Mouse (Mus musculus): ENCODE data around the gene Specc1. TPM values are rescaled to one million over a fixed set of nuclear protein-coding genes. Genes with fewer than 3 reads are reported as not detected.

Gene Specc1
- polyA plus RNA-seq, 1 experiment from 2014 or later, result 16.5 TPM

GRCm38 (mm10) chr11:62005911-62006260 lies 49.3 kb downstream of the Specc1 start:
- Histone ChIP-seq H3K4me1 (peaks cover 8% of the 10 kb centered on the region), H3K4me3 (no peak overlapping the region), H3K27me3 (ENCODE audit: low read depth, poor library complexity, severe bottlenecking) (no peaks in the 10 kb centered on the region), H3K36me3 (no peaks in the 10 kb centered on the region), H3K9me3 (replicated peaks) (no peaks in the 10 kb centered on the region), H3K27ac (no peak overlapping the region)
- no peak for DNase-seq (ENCODE audit: low spot score)
- 85% methylated on average over 5 of the region's 5 CpGs for WGBS

- Histone ChIP-seq H3K36me3 (no peaks in the 10 kb centered on the region), H3K27ac (no peak overlapping the region), H3K9me3 (replicated peaks) (no peaks in the 10 kb centered on the region), H3K27me3 (ENCODE audit: low read depth, poor library complexity, severe bottlenecking) (no peaks in the 10 kb centered on the region), H3K4me1 (peaks cover 8% of the 10 kb centered on the region), H3K4me3 (no peak overlapping the region)
- no peak for DNase-seq (ENCODE audit: low spot score)
- 64% methylated on average over 5 of the region's 5 CpGs for WGBS
Observed at GRCm38 (mm10) chr11:62006680-62007079, 50.1 kb downstream of the Specc1 start.

GRCm38 (mm10) chr11:62007984-62008383 lies 51.4 kb downstream of the Specc1 start:
- Histone ChIP-seq H3K4me3 (no peak overlapping the region), H3K4me1 (peaks cover 8% of the 10 kb centered on the region), H3K27ac (no peak overlapping the region), H3K27me3 (ENCODE audit: low read depth, poor library complexity, severe bottlenecking) (no peaks in the 10 kb centered on the region), H3K36me3 (no peaks in the 10 kb centered on the region), H3K9me3 (replicated peaks) (no peaks in the 10 kb centered on the region)
- WGBS, result 41% methylated on average over 9 of the region's 9 CpGs
- DNase-seq (ENCODE audit: low spot score), result no peak

GRCm38 (mm10) chr11:62010625-62011231 lies 54.2 kb downstream of the Specc1 start:
- DNase-seq (ENCODE audit: low spot score), result no peak
- 74% methylated on average over 16 of the region's 16 CpGs for WGBS

GRCm38 (mm10) chr11:62012039-62012438 lies 55.5 kb downstream of the Specc1 start:
- no peaks in the 10 kb centered on the region for H3K4me1 ChIP-seq
- H3K4me3 ChIP-seq, result no peak overlapping the region
- no peak for DNase-seq (ENCODE audit: low spot score)
- 95% methylated on average over 6 of the region's 6 CpGs for WGBS
- H3K27me3 ChIP-seq (ENCODE audit: low read depth, poor library complexity, severe bottlenecking), result no peaks in the 10 kb centered on the region
- H3K27ac ChIP-seq, result no peak overlapping the region
- no peaks in the 10 kb centered on the region for H3K36me3 ChIP-seq
- no peaks in the 10 kb centered on the region for H3K9me3 ChIP-seq (replicated peaks)

More at GRCm38 (mm10) chr11:62010625-62011231, 54.2 kb downstream of the Specc1 start:
- H3K4me3 ChIP-seq, result no peak overlapping the region
- no peaks in the 10 kb centered on the region for H3K9me3 ChIP-seq (replicated peaks)
- H3K27ac ChIP-seq, result no peak overlapping the region
- no peaks in the 10 kb centered on the region for H3K36me3 ChIP-seq
- no peaks in the 10 kb centered on the region for H3K27me3 ChIP-seq (ENCODE audit: low read depth, poor library complexity, severe bottlenecking)
- H3K4me1 ChIP-seq, result no peaks in the 10 kb centered on the region

GRCm38 (mm10) chr11:62013449-62013848 lies 56.9 kb downstream of the Specc1 start:
- H3K9me3 ChIP-seq (replicated peaks), result no peaks in the 10 kb centered on the region
- no peak overlapping the region for H3K27ac ChIP-seq
- H3K27me3 ChIP-seq (ENCODE audit: low read depth, poor library complexity, severe bottlenecking), result 0 out of 2 replicates have a peak, but pooled peaks cover 2% of the 10 kb centered on the region
- no peaks in the 10 kb centered on the region for H3K36me3 ChIP-seq
- 0 out of 2 replicates have a peak, but pooled peaks cover 1% of the 10 kb centered on the region for H3K4me1 ChIP-seq
- WGBS, result 86% methylated on average over 3 of the region's 3 CpGs
- no peak overlapping the region for H3K4me3 ChIP-seq
- DNase-seq (ENCODE audit: low spot score), result no peak

GRCm38 (mm10) chr11:62015071-62015654 lies 58.6 kb downstream of the Specc1 start:
- 0 out of 2 replicates have a peak, but pooled peaks cover 5% of the 10 kb centered on the region for H3K27me3 ChIP-seq (ENCODE audit: low read depth, poor library complexity, severe bottlenecking)
- 64% methylated on average over 13 of the region's 13 CpGs for WGBS
- no peaks in the 10 kb centered on the region for H3K36me3 ChIP-seq
- H3K4me1 ChIP-seq, result 0 out of 2 replicates have a peak, but pooled peaks cover 5% of the 10 kb centered on the region
- no peak overlapping the region for H3K27ac ChIP-seq
- no peak overlapping the region for H3K4me3 ChIP-seq
- no peaks in the 10 kb centered on the region for H3K9me3 ChIP-seq (replicated peaks)
- no peak for DNase-seq (ENCODE audit: low spot score)

- WGBS, result 80% methylated on average over 2 of the region's 2 CpGs
Observed at GRCm38 (mm10) chr11:62016985-62017384, 60.4 kb downstream of the Specc1 start.

GRCm38 (mm10) chr11:62018315-62019205 lies 62.0 kb downstream of the Specc1 start:
- DNase-seq (ENCODE audit: low spot score), result no peak
- Histone ChIP-seq H3K36me3 (no peaks in the 10 kb centered on the region), H3K4me1 (peaks cover 13% of the 10 kb centered on the region), H3K9me3 (replicated peaks) (no peaks in the 10 kb centered on the region), H3K4me3 (no peak overlapping the region), H3K27ac (no peak overlapping the region), H3K27me3 (ENCODE audit: low read depth, poor library complexity, severe bottlenecking) (0 out of 2 replicates have a peak, but pooled peaks cover 5% of the 10 kb centered on the region)
- 79% methylated on average over 10 of the region's 10 CpGs for WGBS

More at GRCm38 (mm10) chr11:62016985-62017384, 60.4 kb downstream of the Specc1 start:
- H3K27me3 ChIP-seq (ENCODE audit: low read depth, poor library complexity, severe bottlenecking), result 0 out of 2 replicates have a peak, but pooled peaks cover 5% of the 10 kb centered on the region
- H3K36me3 ChIP-seq, result no peaks in the 10 kb centered on the region
- 0 out of 2 replicates have a peak, but pooled peaks cover 5% of the 10 kb centered on the region for H3K4me1 ChIP-seq
- H3K27ac ChIP-seq, result no peak overlapping the region
- no peak for DNase-seq (ENCODE audit: low spot score)
- H3K9me3 ChIP-seq (replicated peaks), result no peaks in the 10 kb centered on the region
- H3K4me3 ChIP-seq, result no peak overlapping the region

GRCm38 (mm10) chr11:62019857-62020256 lies 63.3 kb downstream of the Specc1 start:
- H3K36me3 ChIP-seq, result no peaks in the 10 kb centered on the region
- no peak overlapping the region for H3K27ac ChIP-seq
- WGBS, result 74% methylated on average over 3 of the region's 3 CpGs
- no peak overlapping the region for H3K4me3 ChIP-seq
- peaks cover 23% of the 10 kb centered on the region for H3K4me1 ChIP-seq
- DNase-seq (ENCODE audit: low spot score), result no peak
- H3K27me3 ChIP-seq (ENCODE audit: low read depth, poor library complexity, severe bottlenecking), result 0 out of 2 replicates have a peak, but pooled peaks cover 5% of the 10 kb centered on the region
- no peaks in the 10 kb centered on the region for H3K9me3 ChIP-seq (replicated peaks)

- Histone ChIP-seq H3K27ac (no peak overlapping the region), H3K27me3 (ENCODE audit: low read depth, poor library complexity, severe bottlenecking) (0 out of 2 replicates have a peak, but pooled peaks cover 5% of the 10 kb centered on the region), H3K4me1 (peaks cover 23% of the 10 kb centered on the region), H3K36me3 (no peaks in the 10 kb centered on the region), H3K4me3 (no peak overlapping the region), H3K9me3 (replicated peaks) (no peaks in the 10 kb centered on the region)
- DNase-seq (ENCODE audit: low spot score), result no peak
- 89% methylated on average over 1 of the region's 1 CpGs for WGBS
Observed at GRCm38 (mm10) chr11:62020898-62021297, 64.3 kb downstream of the Specc1 start.

GRCm38 (mm10) chr11:62022105-62022504 lies 65.5 kb downstream of the Specc1 start:
- Histone ChIP-seq H3K9me3 (replicated peaks) (no peaks in the 10 kb centered on the region), H3K4me1 (peaks cover 23% of the 10 kb centered on the region), H3K27me3 (ENCODE audit: low read depth, poor library complexity, severe bottlenecking) (0 out of 2 replicates have a peak, but pooled peaks cover 5% of the 10 kb centered on the region), H3K27ac (no peak overlapping the region), H3K36me3 (no peaks in the 10 kb centered on the region), H3K4me3 (no peak overlapping the region)
- no peak for DNase-seq (ENCODE audit: low spot score)
- 90% methylated on average over 3 of the region's 3 CpGs for WGBS

All from limb, embryonic 10.5 days (tissue).